Mouse (Mus musculus): Measurements from ENCODE around the gene Cyp46a1.

GRCm38 (mm10) chr12:108355271-108355670 is 21.1 kb downstream of the Cyp46a1 start:
- TF ChIP-seq POLR2A (IDR thresholded peaks at IDR 0.05; ENCODE audit: extremely low read depth, insufficient read depth, low read length) (no peak), CTCF (IDR thresholded peaks at IDR 0.05; ENCODE audit: extremely low read depth, insufficient read depth, low read length) (no peak)

All from cortical plate, adult 2 months (tissue).